Mouse (Mus musculus) hindbrain, embryonic 14.5 days (tissue): ENCODE measurements around the gene Ccdc105. TPM values are rescaled to one million over a fixed set of nuclear protein-coding genes. Genes with fewer than 3 reads are reported as not detected.

Experiments used
- polyA plus RNA-seq: library from polyadenylated mRNA; unstranded; fragments of >200 nt; fragmentation: Nextera tagmentation; extraction: Ambion mirVana; gene quantifications from 2 replicates; pipeline ENCODE4 v1.2.1, GENCODE M21; 2014

Gene Ccdc105
- polyA plus RNA-seq, 1 experiment from 2014 or later, result 0.23 TPM

Other genes starting within 250 kb of the Ccdc105 start
- gene Olfr1358, start 235.6 kb downstream of the Ccdc105 start, polyA plus RNA-seq, result not detected in 2 replicates
- 42.7 and 46.0 TPM in 2 replicates for gene Ilvbl, start 178.7 kb downstream of the Ccdc105 start, polyA plus RNA-seq
- gene Syde1, start 161.1 kb downstream of the Ccdc105 start, polyA plus RNA-seq, result 3.6 and 4.2 TPM in 2 replicates
- not detected in 2 replicates for gene Olfr1357, start 135.0 kb downstream of the Ccdc105 start, polyA plus RNA-seq
- not detected in 2 replicates for gene Casp14, start 34.8 kb downstream of the Ccdc105 start, polyA plus RNA-seq
- 11.9 and 17.4 TPM in 2 replicates for gene Slc1a6, start 27.4 kb upstream of the Ccdc105 start, polyA plus RNA-seq
- not detected in 2 replicates for gene Olfr1356, start 99.1 kb upstream of the Ccdc105 start, polyA plus RNA-seq
- gene Olfr1355, start 122.5 kb upstream of the Ccdc105 start, polyA plus RNA-seq, result not detected in 2 replicates
- not detected in 2 replicates for gene Olfr1354, start 160.1 kb upstream of the Ccdc105 start, polyA plus RNA-seq
- gene Olfr8, start 197.6 kb upstream of the Ccdc105 start, polyA plus RNA-seq, result not detected in 2 replicates
- gene Olfr1353, start 210.2 kb upstream of the Ccdc105 start, polyA plus RNA-seq, result not detected in 2 replicates
- not detected in 2 replicates for gene Olfr1352, start 228.0 kb upstream of the Ccdc105 start, polyA plus RNA-seq